Mouse (Mus musculus) intestine, postnatal 0 days (tissue): ENCODE data around the gene Ntm. TPM values are rescaled to one million over a fixed set of nuclear protein-coding genes. Genes with fewer than 3 reads are reported as not detected.

ENCODE experiments used
- ATAC-seq: fragments of 200-750 bp; cut with Nextera tagmentation; 2 replicates; pipeline ENCODE4 v1.8.0; 2017; ENCODE audit warnings: mild to moderate bottlenecking, moderate TSS enrichment, moderate library complexity
- H3K27ac ChIP-seq: fragments of 300-500 bp; sonication (generic); 2 replicates; pipeline ENCODE4 v1.5.1; 2014; ENCODE audit warnings: mild to moderate bottlenecking, low read depth, low read length, moderate library complexity
- H3K27me3 ChIP-seq: fragments of 300-500 bp; sonication (generic); replicated peaks from 2 replicates; pipeline ENCODE4 v1.6.1; 2014; ENCODE audit warnings: low read length, mixed read lengths; ENCODE audit not compliant: control insufficient read depth, insufficient read depth
- H3K36me3 ChIP-seq: fragments of 300-500 bp; sonication (generic); 2 replicates; pipeline ENCODE4 v1.6.1; 2014; ENCODE audit warnings: mild to moderate bottlenecking, moderate library complexity; ENCODE audit not compliant: control insufficient read depth, insufficient read depth
- H3K4me1 ChIP-seq: fragments of 300-500 bp; sonication (generic); replicated peaks from 2 replicates; pipeline ENCODE4 v1.6.1; 2014; ENCODE audit warnings: antibody characterized with exemption, low read length, mixed read lengths; ENCODE audit not compliant: control insufficient read depth, insufficient read depth
- H3K4me2 ChIP-seq: fragments of 300-500 bp; sonication (generic); replicated peaks from 2 replicates; pipeline ENCODE4 v1.6.1; 2014; ENCODE audit warnings: low read depth, mild to moderate bottlenecking, moderate library complexity
- H3K4me3 ChIP-seq: fragments of 300-500 bp; sonication (generic); 2 replicates; pipeline ENCODE4 v1.5.1; 2014; ENCODE audit warnings: low read depth, low read length
- H3K9ac ChIP-seq: fragments of 300-500 bp; sonication (generic); 2 replicates; pipeline ENCODE4 v1.6.1; 2014; ENCODE audit warnings: mild to moderate bottlenecking, low read depth, low read length
- H3K9me3 ChIP-seq: fragments of 300-500 bp; sonication (generic); 2 replicates; pipeline ENCODE4 v1.6.1; 2016; ENCODE audit warnings: mixed run types; ENCODE audit not compliant: control insufficient read depth
- CTCF ChIP-seq: sonication (generic); IDR thresholded peaks from 2 replicates; pipeline ENCODE4 v1.5.1; 2016; ENCODE audit warnings: low read depth, mild to moderate bottlenecking, control low read depth, antibody characterized with exemption, moderate library complexity
- WGBS: fragments of 180-500 bp; shearing (Covaris S2); extraction: QIAGEN DNeasy Blood & Tissue Kit; methylation state at CpG from one replicate; pipeline ENCODE4 v1.1.7; 2014; 5-methylcytosine and 5-hydroxymethylcytosine counted together
- polyA plus RNA-seq: library from polyadenylated mRNA; unstranded; fragments of >200 nt; fragmentation: Nextera tagmentation; extraction: Ambion mirVana; gene quantifications from 2 replicates; pipeline ENCODE4 v1.2.1, GENCODE M21; 2015

Gene Ntm
- polyA plus RNA-seq, 1 experiment from 2014 or later: 1.1 TPM

GRCm38 (mm10) chr9:29531147-29531917 is 431.6 kb downstream of the Ntm start:
- no peak for ATAC-seq
- WGBS: 63% methylated on average over 6 of the region's 6 CpGs
- Histone ChIP-seq H3K27me3 (no peaks in the 10 kb centered on the region), H3K9ac (no peak overlapping the region), H3K4me3 (no peak overlapping the region), H3K9me3 (no peaks in the 10 kb centered on the region), H3K4me2 (no peak overlapping the region), H3K36me3 (no peaks in the 10 kb centered on the region), H3K4me1 (no peaks in the 10 kb centered on the region), H3K27ac (no peak overlapping the region)
- TF ChIP-seq CTCF: no peak

- no peak for TF ChIP-seq CTCF
Observed at GRCm38 (mm10) chr9:29524109-29524508, 438.8 kb downstream of the Ntm start.

GRCm38 (mm10) chr9:29523221-29523620 is 439.7 kb downstream of the Ntm start:
- H3K9ac ChIP-seq: no peak overlapping the region
- no peak overlapping the region for H3K27ac ChIP-seq
- no peak for ATAC-seq
- H3K36me3 ChIP-seq: no peaks in the 10 kb centered on the region
- no peak overlapping the region for H3K4me2 ChIP-seq
- H3K4me1 ChIP-seq: no peaks in the 10 kb centered on the region
- H3K4me3 ChIP-seq: no peak overlapping the region
- no peak for TF ChIP-seq CTCF
- WGBS: 49% methylated on average over 3 of the region's 3 CpGs
- H3K27me3 ChIP-seq: no peaks in the 10 kb centered on the region
- no peaks in the 10 kb centered on the region for H3K9me3 ChIP-seq

More at GRCm38 (mm10) chr9:29524109-29524508, 438.8 kb downstream of the Ntm start:
- H3K9ac ChIP-seq: no peak overlapping the region
- H3K27ac ChIP-seq: no peak overlapping the region
- H3K4me2 ChIP-seq: no peak overlapping the region
- H3K27me3 ChIP-seq: no peaks in the 10 kb centered on the region
- no peak for ATAC-seq
- H3K36me3 ChIP-seq: no peaks in the 10 kb centered on the region
- no peak overlapping the region for H3K4me3 ChIP-seq
- no peaks in the 10 kb centered on the region for H3K9me3 ChIP-seq
- whole genome bisulfite sequencing: 69% methylated on average over 1 of the region's 1 CpGs
- no peaks in the 10 kb centered on the region for H3K4me1 ChIP-seq

GRCm38 (mm10) chr9:29519181-29519580 is 443.8 kb downstream of the Ntm start:
- 65% methylated on average over 2 of the region's 2 CpGs for WGBS
- H3K9me3 ChIP-seq: no peaks in the 10 kb centered on the region
- H3K27ac ChIP-seq: no peak overlapping the region
- no peaks in the 10 kb centered on the region for H3K27me3 ChIP-seq
- no peak overlapping the region for H3K9ac ChIP-seq
- no peak overlapping the region for H3K4me2 ChIP-seq
- no peaks in the 10 kb centered on the region for H3K4me1 ChIP-seq
- ATAC-seq: no peak
- H3K4me3 ChIP-seq: no peak overlapping the region
- no peak for TF ChIP-seq CTCF
- H3K36me3 ChIP-seq: no peaks in the 10 kb centered on the region

- Histone ChIP-seq H3K9me3 (no peaks in the 10 kb centered on the region), H3K27ac (no peak overlapping the region), H3K4me2 (no peak overlapping the region), H3K4me3 (no peak overlapping the region), H3K27me3 (no peaks in the 10 kb centered on the region), H3K4me1 (no peaks in the 10 kb centered on the region), H3K9ac (no peak overlapping the region), H3K36me3 (no peaks in the 10 kb centered on the region)
- whole genome bisulfite sequencing: 58% methylated on average over 2 of the region's 2 CpGs
- no peak for ATAC-seq
- no peak for TF ChIP-seq CTCF
Observed at GRCm38 (mm10) chr9:29516688-29517087, 446.3 kb downstream of the Ntm start.

- no peak overlapping the region for H3K27ac ChIP-seq
- H3K9me3 ChIP-seq: no peaks in the 10 kb centered on the region
- no peak overlapping the region for H3K9ac ChIP-seq
- H3K27me3 ChIP-seq: no peaks in the 10 kb centered on the region
- no peak for TF ChIP-seq CTCF
- H3K4me1 ChIP-seq: no peaks in the 10 kb centered on the region
- H3K36me3 ChIP-seq: no peaks in the 10 kb centered on the region
- ATAC-seq: no peak
- no peak overlapping the region for H3K4me3 ChIP-seq
- no peak overlapping the region for H3K4me2 ChIP-seq
- WGBS: 86% methylated on average over 17 of the region's 17 CpGs
Observed at GRCm38 (mm10) chr9:29514588-29515356, 448.2 kb downstream of the Ntm start.
